Mouse (Mus musculus) MEL (cell line): ENCODE measurements around the gene Ppp1r18.

Experiments used
- CTCF ChIP-seq, 3 experiments: IDR thresholded peaks in 2 of 3; conservative IDR thresholded peaks in 1 of 3; 2 replicates each; pipeline ENCODE4 v1.5.1; 2011 to 2012; ENCODE audit warnings: low read length in 3 of 3, low read depth in 2 of 3, mild to moderate bottlenecking in 2 of 3, improper control_type of control experiment in 1 of 3, inconsistent platforms in 1 of 3, mixed read lengths in 1 of 3, moderate library complexity in 1 of 3; ENCODE audit not compliant: control insufficient read depth in 1 of 3, insufficient read depth in 1 of 3, poor library complexity in 1 of 3, severe bottlenecking in 1 of 3
- ELF1 ChIP-seq: IDR thresholded peaks from 2 replicates; pipeline ENCODE4 v1.6.1; 2014; ENCODE audit warnings: low read depth, mild to moderate bottlenecking, inconsistent platforms, low read length, improper control_type of control experiment, moderate library complexity
- ETS1 ChIP-seq: IDR thresholded peaks from 2 replicates; pipeline ENCODE4 v1.6.1; 2012; ENCODE audit warnings: low read depth, mild to moderate bottlenecking, inconsistent platforms, low read length, improper control_type of control experiment, moderate library complexity
- GABPA ChIP-seq: IDR thresholded peaks from 2 replicates; pipeline ENCODE4 v1.6.1; 2012; ENCODE audit warnings: low read depth, mild to moderate bottlenecking, inconsistent platforms, low read length, improper control_type of control experiment, moderate library complexity
- MAFK ChIP-seq: IDR thresholded peaks from 2 replicates; pipeline ENCODE4 v1.6.1; 2011; ENCODE audit warnings: low read depth, mild to moderate bottlenecking, low read length, improper control_type of control experiment, borderline replicate concordance
- MAX ChIP-seq: IDR thresholded peaks from 2 replicates; pipeline ENCODE4 v1.6.1; 2011; ENCODE audit warnings: low read length, improper control_type of control experiment
- NELFE ChIP-seq: IDR thresholded peaks from 2 replicates; pipeline ENCODE4 v1.6.1; 2011; ENCODE audit warnings: low read depth, low read length, improper control_type of control experiment
- POLR2A ChIP-seq, 2 experiments: IDR thresholded peaks; 2 replicates each; pipeline ENCODE4 v1.6.1; 2011 to 2012; ENCODE audit warnings: low read length in 2 of 2, mild to moderate bottlenecking in 2 of 2, control low read depth in 1 of 2, improper control_type of control experiment in 1 of 2, low read depth in 1 of 2, moderate library complexity in 1 of 2; ENCODE audit not compliant: control insufficient read depth in 1 of 2, insufficient read depth in 1 of 2, poor library complexity in 1 of 2
- POLR2AphosphoS2 ChIP-seq: IDR thresholded peaks from 2 replicates; pipeline ENCODE4 v1.6.1; 2011; ENCODE audit warnings: low read length, improper control_type of control experiment
- POLR2AphosphoS5 ChIP-seq: IDR thresholded peaks from 2 replicates; pipeline ENCODE4 v1.6.1; 2012; ENCODE audit warnings: low read depth, borderline replicate concordance, mild to moderate bottlenecking, inconsistent platforms, low read length, moderate library complexity, mixed read lengths
- RAD21 ChIP-seq: IDR thresholded peaks from 2 replicates; pipeline ENCODE4 v1.6.1; 2011; ENCODE audit warnings: mild to moderate bottlenecking, low read depth, low read length, improper control_type of control experiment
- TAL1 ChIP-seq: IDR thresholded peaks from 2 replicates; pipeline ENCODE4 v1.6.1; 2012; ENCODE audit warnings: mild to moderate bottlenecking, inconsistent platforms, low read length, moderate library complexity, mixed read lengths
- USF1 ChIP-seq: IDR thresholded peaks from 2 replicates; pipeline ENCODE4 v1.6.1; 2014; ENCODE audit warnings: low read depth, mild to moderate bottlenecking, inconsistent platforms, low read length, improper control_type of control experiment, moderate library complexity
- USF2 ChIP-seq, 2 experiments: IDR thresholded peaks; 2 replicates each; pipeline ENCODE4 v1.6.1; 2011 to 2012; ENCODE audit warnings: improper control_type of control experiment in 2 of 2, low read length in 2 of 2, borderline replicate concordance in 1 of 2, inconsistent platforms in 1 of 2, low read depth in 1 of 2, mild to moderate bottlenecking in 1 of 2; ENCODE audit not compliant: insufficient read depth in 1 of 2

DNA sequence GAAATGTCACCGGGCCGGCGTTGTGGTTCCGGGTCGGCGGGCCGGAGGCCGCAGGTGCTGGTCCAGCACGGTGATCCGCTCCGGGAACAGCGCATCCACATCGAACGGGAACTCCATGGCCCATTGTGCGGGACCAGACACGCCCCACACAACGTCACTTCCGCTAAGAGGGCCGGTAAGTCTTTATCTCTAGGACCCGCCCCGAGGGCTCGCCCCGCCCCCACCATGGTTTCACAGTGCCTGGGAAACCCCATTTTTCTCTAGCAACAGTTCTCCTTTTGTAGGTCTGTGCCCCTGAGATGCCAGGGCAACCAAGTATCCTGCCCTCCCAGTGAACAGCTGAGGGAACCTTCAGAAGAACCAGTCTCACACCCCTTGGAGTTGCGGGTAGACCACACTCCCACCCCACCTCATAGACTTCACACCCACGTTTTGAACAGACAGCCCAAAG, 44.6 kb downstream of the Ppp1r18 start, which contains the start of gene Atat1:
- TF ChIP-seq MAX (no peak), TAL1 (no peak), POLR2AphosphoS5 (no peak), NELFE (peak; percentile 64), USF2 (IDR thresholded peaks at IDR 0.05; ENCODE audit: borderline replicate concordance in 1 of 2, insufficient read depth in 1 of 2, low read depth in 1 of 2, low read length in 2 of 2) (no peak), MAFK (no peak), RAD21 (no peak), CTCF (IDR thresholded peaks at IDR 0.05 in 2 of 3, conservative IDR thresholded peaks at IDR 0.05 in 1 of 3; ENCODE audit: control insufficient read depth in 1 of 3, insufficient read depth in 1 of 3, low read depth in 2 of 3, low read length in 3 of 3, poor library complexity in 1 of 3, severe bottlenecking in 1 of 3) (no peak), GABPA (no peak), USF1 (no peak), POLR2AphosphoS2 (peak; percentile 100), POLR2A (IDR thresholded peaks at IDR 0.05; ENCODE audit: control insufficient read depth in 1 of 2, insufficient read depth in 1 of 2, low read depth in 1 of 2, low read length in 2 of 2, poor library complexity in 1 of 2) (peak; percentile 63 to 83; a peak in 3 of 4 replicates), ELF1 (peak; percentile 61; the same call in 1 of the 2 replicates), ETS1 (peak; percentile 58; the same call in 1 of the 2 replicates)
